Mouse (Mus musculus): ENCODE results near the gene Samd8. TPM values are rescaled to one million over a fixed set of nuclear protein-coding genes. Genes with fewer than 3 reads are reported as not detected.

The Samd8 gene
- polyA plus RNA-seq, 1 experiment from 2014 or later, result 13.7 TPM

DNA sequence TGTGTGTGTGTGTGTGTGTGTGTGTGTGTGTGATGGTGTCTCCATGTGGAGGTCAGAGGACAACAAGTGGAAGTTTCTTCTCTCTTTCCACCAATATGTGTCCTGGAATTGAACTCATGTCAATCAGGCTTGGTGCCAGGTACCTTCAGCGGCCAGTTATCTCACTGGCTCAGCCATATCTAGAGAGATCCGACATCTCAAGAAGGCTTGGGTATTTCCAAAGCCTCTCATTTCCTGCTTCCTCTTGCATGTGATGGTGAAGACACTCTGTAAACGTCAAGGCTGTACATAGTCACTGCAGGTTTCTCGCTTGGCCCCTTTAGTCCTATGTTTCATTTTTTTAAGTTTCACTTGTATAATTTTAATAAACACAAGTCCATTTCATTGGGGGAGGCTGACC lies 62.9 kb downstream of the Samd8 start:
- Histone ChIP-seq H3K27me3 (ENCODE audit: control insufficient read depth, insufficient read depth, low read length) (no peaks in the 10 kb centered on the region), H3K4me2 (ENCODE audit: low read depth, low read length) (no peak overlapping the region), H3K9ac (ENCODE audit: low read length) (no peak overlapping the region), H3K36me3 (ENCODE audit: control insufficient read depth, insufficient read depth, low read length) (no peaks in the 10 kb centered on the region), H3K4me1 (ENCODE audit: control insufficient read depth, insufficient read depth, low read length) (0 out of 2 replicates have a peak, but pooled peaks cover 2% of the 10 kb centered on the region), H3K9me3 (replicated peaks; ENCODE audit: control insufficient read depth, low read length) (no peaks in the 10 kb centered on the region), H3K27ac (ENCODE audit: low read length) (no peak overlapping the region), H3K4me3 (replicated peaks; ENCODE audit: low read length) (no peak overlapping the region)
- ATAC-seq (ENCODE audit: insufficient read depth, low FRiP score), result no peak
- 67% methylated on average over 4 of the region's 4 CpGs for WGBS

DNA sequence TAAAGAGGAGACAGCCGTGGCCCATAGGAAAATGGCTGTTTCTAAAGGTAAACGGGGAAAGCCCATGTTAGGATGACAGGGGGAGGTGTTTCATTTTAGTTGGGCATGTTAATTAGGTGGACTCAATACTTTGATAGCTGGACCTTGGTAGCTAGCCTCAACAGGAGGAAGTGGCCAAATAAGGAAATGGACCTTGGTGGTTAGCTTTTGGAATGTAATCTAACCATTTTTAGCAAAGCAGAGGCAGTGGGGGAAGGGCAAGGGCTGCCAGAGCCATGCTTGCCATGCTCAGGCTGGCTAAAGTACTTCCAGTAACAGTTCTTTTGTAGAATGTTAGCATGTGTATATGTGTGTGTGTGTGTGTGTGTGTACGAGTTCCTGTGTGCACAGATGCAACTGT lies 63.5 kb downstream of the Samd8 start:
- H3K27me3 ChIP-seq (ENCODE audit: control insufficient read depth, insufficient read depth, low read length), result no peaks in the 10 kb centered on the region
- H3K9ac ChIP-seq (ENCODE audit: low read length), result no peak overlapping the region
- no peak overlapping the region for H3K4me3 ChIP-seq (replicated peaks; ENCODE audit: low read length)
- no peaks in the 10 kb centered on the region for H3K36me3 ChIP-seq (ENCODE audit: control insufficient read depth, insufficient read depth, low read length)
- no peak for ATAC-seq (ENCODE audit: insufficient read depth, low FRiP score)
- H3K4me1 ChIP-seq (ENCODE audit: control insufficient read depth, insufficient read depth, low read length), result 0 out of 2 replicates have a peak, but pooled peaks cover 2% of the 10 kb centered on the region
- H3K4me2 ChIP-seq (ENCODE audit: low read depth, low read length), result no peak overlapping the region
- WGBS, result 79% methylated on average over 3 of the region's 3 CpGs
- no peaks in the 10 kb centered on the region for H3K9me3 ChIP-seq (replicated peaks; ENCODE audit: control insufficient read depth, low read length)
- H3K27ac ChIP-seq (ENCODE audit: low read length), result no peak overlapping the region

DNA sequence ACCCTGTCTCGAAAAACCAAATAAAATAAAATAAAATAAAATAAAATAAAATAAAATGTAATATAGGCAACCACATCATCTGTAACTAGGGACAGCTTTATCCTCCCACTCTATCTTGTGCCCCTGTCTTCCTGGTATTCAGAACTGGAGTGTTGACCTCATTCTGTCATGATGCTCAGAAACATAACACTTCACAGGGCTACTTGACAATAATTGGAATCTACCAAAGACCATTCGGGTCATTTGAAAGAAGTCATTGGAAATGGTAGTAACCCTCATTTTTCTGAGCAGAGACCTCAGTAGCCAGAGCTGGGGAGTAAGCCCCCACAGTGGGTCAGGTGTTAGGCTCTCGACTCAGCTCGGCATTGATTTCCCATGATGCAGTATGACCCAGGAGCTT lies 64.3 kb downstream of the Samd8 start:
- no peaks in the 10 kb centered on the region for H3K9me3 ChIP-seq (replicated peaks; ENCODE audit: control insufficient read depth, low read length)
- H3K27me3 ChIP-seq (ENCODE audit: control insufficient read depth, insufficient read depth, low read length), result no peaks in the 10 kb centered on the region
- no peak overlapping the region for H3K4me2 ChIP-seq (ENCODE audit: low read depth, low read length)
- H3K36me3 ChIP-seq (ENCODE audit: control insufficient read depth, insufficient read depth, low read length), result no peaks in the 10 kb centered on the region
- no peak for ATAC-seq (ENCODE audit: insufficient read depth, low FRiP score)
- H3K4me1 ChIP-seq (ENCODE audit: control insufficient read depth, insufficient read depth, low read length), result 0 out of 2 replicates have a peak, but pooled peaks cover 2% of the 10 kb centered on the region
- H3K9ac ChIP-seq (ENCODE audit: low read length), result no peak overlapping the region
- WGBS, result 91% methylated on average over 4 of the region's 4 CpGs
- no peak overlapping the region for H3K4me3 ChIP-seq (replicated peaks; ENCODE audit: low read length)
- H3K27ac ChIP-seq (ENCODE audit: low read length), result no peak overlapping the region

GRCm38 (mm10) chr14:21816255-21816654 lies 65.9 kb downstream of the Samd8 start:
- Histone ChIP-seq H3K4me3 (replicated peaks; ENCODE audit: low read length) (no peak overlapping the region), H3K9ac (ENCODE audit: low read length) (no peak overlapping the region), H3K9me3 (replicated peaks; ENCODE audit: control insufficient read depth, low read length) (no peaks in the 10 kb centered on the region), H3K36me3 (ENCODE audit: control insufficient read depth, insufficient read depth, low read length) (no peaks in the 10 kb centered on the region), H3K27ac (ENCODE audit: low read length) (no peak overlapping the region), H3K4me2 (ENCODE audit: low read depth, low read length) (no peak overlapping the region), H3K4me1 (ENCODE audit: control insufficient read depth, insufficient read depth, low read length) (0 out of 2 replicates have a peak, but pooled peaks cover 2% of the 10 kb centered on the region), H3K27me3 (ENCODE audit: control insufficient read depth, insufficient read depth, low read length) (no peaks in the 10 kb centered on the region)
- no peak for ATAC-seq (ENCODE audit: insufficient read depth, low FRiP score)
- 56% methylated on average over 3 of the region's 3 CpGs for WGBS

- H3K27me3 ChIP-seq (ENCODE audit: control insufficient read depth, insufficient read depth, low read length), result no peaks in the 10 kb centered on the region
- no peak overlapping the region for H3K4me3 ChIP-seq (replicated peaks; ENCODE audit: low read length)
- 40% methylated on average over 4 of the region's 4 CpGs for WGBS
- no peak overlapping the region for H3K9ac ChIP-seq (ENCODE audit: low read length)
- no peak overlapping the region for H3K4me2 ChIP-seq (ENCODE audit: low read depth, low read length)
- 0 out of 2 replicates have a peak, but pooled peaks cover 2% of the 10 kb centered on the region for H3K4me1 ChIP-seq (ENCODE audit: control insufficient read depth, insufficient read depth, low read length)
- ATAC-seq (ENCODE audit: insufficient read depth, low FRiP score), result peak; percentile 70
- H3K9me3 ChIP-seq (replicated peaks; ENCODE audit: control insufficient read depth, low read length), result no peaks in the 10 kb centered on the region
- H3K27ac ChIP-seq (ENCODE audit: low read length), result peak overlapping the region; percentile 77
- H3K36me3 ChIP-seq (ENCODE audit: control insufficient read depth, insufficient read depth, low read length), result no peaks in the 10 kb centered on the region
Measured at GRCm38 (mm10) chr14:21817453-21817852, 67.1 kb downstream of the Samd8 start.

DNA sequence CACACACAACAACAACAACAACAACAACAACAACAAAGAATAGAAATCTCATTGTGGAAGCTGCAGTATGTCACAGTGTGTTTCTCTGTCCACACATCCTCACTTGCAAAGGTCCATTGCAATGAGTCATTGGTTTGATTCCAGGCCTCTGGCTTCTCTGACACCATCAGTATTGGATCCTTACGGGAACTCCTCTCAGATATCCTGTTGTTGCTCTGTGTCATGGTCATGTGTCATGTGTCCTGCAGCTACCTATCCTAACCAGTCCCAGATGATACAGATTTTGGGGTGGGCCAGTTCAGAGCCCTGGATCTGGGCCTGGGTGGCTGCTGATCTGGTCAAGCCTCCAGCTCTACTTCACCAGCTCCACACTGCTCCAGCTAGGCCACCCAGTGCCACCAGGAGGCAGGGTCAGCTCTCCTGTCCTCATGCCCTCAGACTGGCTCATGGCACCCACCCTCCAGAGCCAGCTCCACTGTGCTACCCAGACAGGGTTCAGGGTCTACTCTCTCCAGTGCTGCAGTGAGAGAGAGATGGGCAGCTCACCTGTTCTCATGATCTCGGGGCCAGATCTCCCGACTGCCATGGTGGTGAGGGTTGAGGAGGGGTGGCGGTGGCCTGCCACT lies 70.7 kb downstream of the Samd8 start:
- Histone ChIP-seq H3K27me3 (ENCODE audit: control insufficient read depth, insufficient read depth, low read length) (no peaks in the 10 kb centered on the region), H3K9me3 (replicated peaks; ENCODE audit: control insufficient read depth, low read length) (no peaks in the 10 kb centered on the region), H3K27ac (ENCODE audit: low read length) (no peak overlapping the region), H3K36me3 (ENCODE audit: control insufficient read depth, insufficient read depth, low read length) (no peaks in the 10 kb centered on the region), H3K4me1 (ENCODE audit: control insufficient read depth, insufficient read depth, low read length) (peaks cover 13% of the 10 kb centered on the region), H3K9ac (ENCODE audit: low read length) (no peak overlapping the region), H3K4me2 (ENCODE audit: low read depth, low read length) (no peak overlapping the region), H3K4me3 (replicated peaks; ENCODE audit: low read length) (no peak overlapping the region)
- 86% methylated on average over 4 of the region's 4 CpGs for WGBS
- no peak for ATAC-seq (ENCODE audit: insufficient read depth, low FRiP score)

- WGBS, result 69% methylated on average over 7 of the region's 7 CpGs
- Histone ChIP-seq H3K4me2 (ENCODE audit: low read depth, low read length) (no peak overlapping the region), H3K4me3 (replicated peaks; ENCODE audit: low read length) (no peak overlapping the region), H3K27ac (ENCODE audit: low read length) (peak overlapping the region; percentile 84; the same call in 1 of the 2 replicates), H3K36me3 (ENCODE audit: control insufficient read depth, insufficient read depth, low read length) (no peaks in the 10 kb centered on the region), H3K4me1 (ENCODE audit: control insufficient read depth, insufficient read depth, low read length) (peaks cover 16% of the 10 kb centered on the region), H3K9ac (ENCODE audit: low read length) (no peak overlapping the region), H3K27me3 (ENCODE audit: control insufficient read depth, insufficient read depth, low read length) (no peaks in the 10 kb centered on the region), H3K9me3 (replicated peaks; ENCODE audit: control insufficient read depth, low read length) (no peaks in the 10 kb centered on the region)
- ATAC-seq (ENCODE audit: insufficient read depth, low FRiP score), result no peak
Measured at GRCm38 (mm10) chr14:21822307-21822706, 72.0 kb downstream of the Samd8 start.

DNA sequence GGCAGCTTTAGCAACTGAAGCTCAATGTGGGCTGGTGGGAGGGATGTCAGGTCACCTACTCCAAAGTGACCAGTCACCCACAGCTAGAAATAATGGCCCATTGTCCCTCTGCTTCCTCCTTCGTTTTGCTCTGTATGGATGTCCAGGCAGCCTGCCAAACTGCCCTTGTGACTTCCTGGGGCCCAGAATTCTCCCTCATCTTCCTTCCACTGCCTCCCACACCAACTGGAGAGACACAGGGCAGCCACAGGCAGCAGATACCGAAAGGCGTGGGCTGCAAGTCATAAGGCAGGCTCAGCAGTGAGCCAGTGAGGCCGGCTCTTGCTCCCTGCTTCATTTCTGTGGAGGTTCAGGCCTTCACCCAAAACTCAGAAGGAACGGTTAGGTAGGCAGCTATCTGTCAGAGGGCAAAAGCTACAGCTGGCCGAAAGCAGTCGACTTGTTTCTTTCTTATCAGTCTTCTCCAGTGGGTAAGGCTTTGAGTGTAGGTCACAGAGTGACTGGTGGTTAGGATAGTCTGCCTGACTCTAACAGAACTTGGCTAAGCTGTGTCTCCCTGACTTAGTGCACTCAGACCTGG lies 72.6 kb downstream of the Samd8 start:
- H3K9me3 ChIP-seq (replicated peaks; ENCODE audit: control insufficient read depth, low read length), result no peaks in the 10 kb centered on the region
- no peak overlapping the region for H3K4me3 ChIP-seq (replicated peaks; ENCODE audit: low read length)
- peaks cover 16% of the 10 kb centered on the region for H3K4me1 ChIP-seq (ENCODE audit: control insufficient read depth, insufficient read depth, low read length)
- H3K4me2 ChIP-seq (ENCODE audit: low read depth, low read length), result no peak overlapping the region; the same call in 1 of the 2 replicates
- ATAC-seq (ENCODE audit: insufficient read depth, low FRiP score), result peak; percentile 42
- peak overlapping the region; percentile 53; the same call in 1 of the 2 replicates for H3K9ac ChIP-seq (ENCODE audit: low read length)
- WGBS, result 27% methylated on average over 7 of the region's 7 CpGs
- peak overlapping the region; percentile 84 for H3K27ac ChIP-seq (ENCODE audit: low read length)
- no peaks in the 10 kb centered on the region for H3K27me3 ChIP-seq (ENCODE audit: control insufficient read depth, insufficient read depth, low read length)
- H3K36me3 ChIP-seq (ENCODE audit: control insufficient read depth, insufficient read depth, low read length), result no peaks in the 10 kb centered on the region

DNA sequence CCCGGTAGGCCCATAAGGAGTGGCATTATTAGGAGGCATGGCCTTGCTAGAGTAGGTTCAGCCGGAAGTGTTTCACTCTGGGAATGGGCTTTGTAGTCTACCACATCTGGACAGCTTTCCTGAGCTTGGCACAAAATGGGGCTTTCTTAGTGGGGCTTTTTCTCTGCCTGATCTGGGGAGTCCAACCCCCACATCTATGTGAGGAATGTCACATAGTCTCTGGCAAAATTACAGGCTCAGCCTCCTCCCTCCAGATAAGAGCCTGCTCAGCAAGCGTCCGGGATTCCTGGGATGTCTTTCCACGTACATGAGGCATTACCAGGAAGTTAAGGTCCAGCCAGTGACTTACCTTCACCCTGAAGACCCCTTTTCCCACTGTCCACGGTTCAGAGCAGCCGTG lies 73.6 kb downstream of the Samd8 start:
- no peak overlapping the region for H3K9ac ChIP-seq (ENCODE audit: low read length)
- H3K27ac ChIP-seq (ENCODE audit: low read length), result no peak overlapping the region
- peaks cover 16% of the 10 kb centered on the region for H3K4me1 ChIP-seq (ENCODE audit: control insufficient read depth, insufficient read depth, low read length)
- WGBS, result 59% methylated on average over 7 of the region's 7 CpGs
- H3K4me3 ChIP-seq (replicated peaks; ENCODE audit: low read length), result no peak overlapping the region
- no peaks in the 10 kb centered on the region for H3K9me3 ChIP-seq (replicated peaks; ENCODE audit: control insufficient read depth, low read length)
- H3K4me2 ChIP-seq (ENCODE audit: low read depth, low read length), result no peak overlapping the region
- ATAC-seq (ENCODE audit: insufficient read depth, low FRiP score), result no peak
- no peaks in the 10 kb centered on the region for H3K36me3 ChIP-seq (ENCODE audit: control insufficient read depth, insufficient read depth, low read length)
- H3K27me3 ChIP-seq (ENCODE audit: control insufficient read depth, insufficient read depth, low read length), result no peaks in the 10 kb centered on the region
